Mouse (Mus musculus): ENCODE results near the gene Cpne6. TPM values are rescaled to one million over a fixed set of nuclear protein-coding genes. Genes with fewer than 3 reads are reported as not detected.

Gene Cpne6
- polyA plus RNA-seq, 1 experiment = not detected

- no peak for TF ChIP-seq TCF12 (IDR thresholded peaks at IDR 0.05; ENCODE audit: insufficient read depth, poor library complexity, severe bottlenecking)
- no peaks in the 10 kb centered on the region for H3K79me2 ChIP-seq (ENCODE audit: control insufficient read depth, insufficient read depth)
- H3K27me3 ChIP-seq (ENCODE audit: control insufficient read depth, insufficient read depth, insufficient read length) = peaks cover 92% of the 10 kb centered on the region
- H3K4me3 ChIP-seq = no peak overlapping the region
- H3K4me2 ChIP-seq (ENCODE audit: low read depth) = no peak overlapping the region
- no peak overlapping the region for H3ac ChIP-seq (ENCODE audit: control insufficient read depth, insufficient read length)
- H3K36me3 ChIP-seq (ENCODE audit: control insufficient read depth, insufficient read depth) = no peaks in the 10 kb centered on the region
Observed at GRCm38 (mm10) chr14:55519604-55520003, 9.4 kb downstream of the Cpne6 start.

DNA sequence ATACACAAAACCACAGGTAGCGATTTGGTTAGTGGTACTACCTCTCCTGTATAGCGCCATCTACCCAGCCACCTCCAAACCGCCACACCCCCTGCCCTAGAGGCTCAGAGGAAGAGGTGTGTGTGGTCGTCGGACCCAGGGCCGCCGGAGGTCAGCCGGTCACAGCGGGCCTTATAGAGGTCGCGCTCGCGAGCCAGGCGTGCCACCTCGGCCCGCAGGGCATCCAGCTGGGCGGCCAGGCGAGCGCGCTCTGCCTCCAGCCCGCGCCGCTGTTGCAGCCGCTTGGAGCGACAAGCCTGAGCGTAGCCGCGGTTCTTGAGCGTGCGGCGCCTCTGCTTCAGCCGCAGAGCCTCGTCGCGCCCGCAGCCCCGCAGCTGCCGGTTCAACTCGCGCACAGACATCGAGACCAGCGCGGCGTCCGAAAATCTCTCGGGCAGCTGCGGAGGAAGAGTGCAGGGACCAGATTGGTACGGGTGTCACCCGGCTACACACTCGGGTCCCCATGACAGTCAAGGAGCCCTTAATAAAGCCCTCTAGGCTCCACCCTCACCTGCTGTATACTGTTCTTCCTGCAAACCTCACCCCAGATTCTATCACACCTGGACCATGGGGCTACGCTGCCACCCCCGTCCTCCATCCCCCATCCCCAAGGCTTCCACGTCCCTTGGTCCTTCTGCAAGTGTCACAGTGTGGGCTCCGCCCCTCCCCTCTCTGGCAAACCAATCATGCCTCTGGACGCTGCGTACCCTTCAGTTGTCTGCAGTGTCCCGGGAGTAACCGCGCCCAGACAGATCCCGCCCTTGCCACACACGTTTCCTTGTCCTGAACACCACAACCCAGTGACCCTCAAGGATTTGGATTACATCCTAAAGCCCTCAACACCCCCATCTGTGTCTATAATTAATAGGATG is 10.5 kb downstream of the Cpne6 start:
- H3K79me2 ChIP-seq (ENCODE audit: control insufficient read depth, insufficient read depth) = no peaks in the 10 kb centered on the region
- H3K4me3 ChIP-seq = no peak overlapping the region

DNA sequence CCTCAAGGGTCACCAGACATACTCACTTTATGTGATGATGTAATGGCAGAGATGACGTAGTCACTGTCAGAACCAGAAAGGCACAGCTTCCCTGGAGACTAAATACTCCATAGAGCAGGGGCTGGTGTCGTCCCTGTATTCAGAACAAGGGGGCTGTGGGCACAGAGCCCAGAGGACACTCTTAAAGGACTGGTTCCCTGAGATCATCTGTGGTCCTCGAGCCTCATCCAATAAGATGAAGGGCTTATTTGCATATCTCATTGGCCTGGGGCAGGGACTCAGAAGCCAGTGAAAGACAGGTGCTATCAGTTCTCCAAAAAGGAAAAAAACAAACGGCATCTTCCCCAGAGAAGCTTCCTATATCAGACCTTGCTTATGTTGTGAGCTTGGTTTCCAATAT is 13.8 kb downstream of the Cpne6 start:
- H3K36me3 ChIP-seq (ENCODE audit: control insufficient read depth, insufficient read depth) = no peaks in the 10 kb centered on the region
- TF ChIP-seq TCF3 (IDR thresholded peaks at IDR 0.05; ENCODE audit: insufficient read length, low read depth) = no peak
- TF ChIP-seq MAX (IDR thresholded peaks at IDR 0.05; ENCODE audit: low read depth) = no peak
- TF ChIP-seq POLR2A (IDR thresholded peaks at IDR 0.05; ENCODE audit: insufficient read length, low read depth) = no peak
- TF ChIP-seq SRF (IDR thresholded peaks at IDR 0.05; ENCODE audit: control insufficient read depth, insufficient read length, low read depth) = no peak
- no peak for TF ChIP-seq E2F4 (IDR thresholded peaks at IDR 0.05; ENCODE audit: insufficient read depth)
- TF ChIP-seq USF1 (IDR thresholded peaks at IDR 0.05; ENCODE audit: low read depth) = no peak
- TF ChIP-seq MYOD1 (IDR thresholded peaks at IDR 0.05; ENCODE audit: control insufficient read depth in 1 of 3, insufficient read length in 2 of 3, low read depth in 2 of 3) = no peak
- no peak for TF ChIP-seq REST (IDR thresholded peaks at IDR 0.05; ENCODE audit: insufficient read depth, insufficient read length)
- no peak overlapping the region for H3K4me2 ChIP-seq (ENCODE audit: low read depth)
- H3K79me2 ChIP-seq (ENCODE audit: control insufficient read depth, insufficient read depth) = no peaks in the 10 kb centered on the region
- H3ac ChIP-seq (ENCODE audit: control insufficient read depth, insufficient read length) = no peak overlapping the region
- H3K4me3 ChIP-seq = no peak overlapping the region
- H3K27me3 ChIP-seq (ENCODE audit: control insufficient read depth, insufficient read depth, insufficient read length) = peaks cover 58% of the 10 kb centered on the region

More for the DNA sequence above, 10.5 kb downstream of the Cpne6 start:
- TF ChIP-seq SRF (IDR thresholded peaks at IDR 0.05; ENCODE audit: control insufficient read depth, insufficient read length, low read depth) = no peak
- no peak for TF ChIP-seq MYOG (IDR thresholded peaks at IDR 0.05; ENCODE audit: control insufficient read depth in 1 of 3, insufficient read depth in 1 of 3, insufficient read length in 2 of 3, low read depth in 2 of 3)
- no peak for TF ChIP-seq REST (IDR thresholded peaks at IDR 0.05; ENCODE audit: insufficient read depth, insufficient read length)
- TF ChIP-seq CEBPB (IDR thresholded peaks at IDR 0.05; ENCODE audit: insufficient read depth, poor library complexity, severe bottlenecking) = no peak
- TF ChIP-seq MAX (IDR thresholded peaks at IDR 0.05; ENCODE audit: low read depth) = no peak
- TF ChIP-seq MYOD1 (IDR thresholded peaks at IDR 0.05; ENCODE audit: control insufficient read depth in 1 of 3, insufficient read length in 2 of 3, low read depth in 2 of 3) = no peak
- no peak for TF ChIP-seq POLR2AphosphoS2 (IDR thresholded peaks at IDR 0.05; ENCODE audit: insufficient read length, low read depth)
- TF ChIP-seq E2F4 (IDR thresholded peaks at IDR 0.05; ENCODE audit: insufficient read depth) = no peak
- no peak for TF ChIP-seq TCF12 (IDR thresholded peaks at IDR 0.05; ENCODE audit: insufficient read depth, poor library complexity, severe bottlenecking)
- no peak for TF ChIP-seq POLR2A (IDR thresholded peaks at IDR 0.05; ENCODE audit: insufficient read length, low read depth)
- no peak for TF ChIP-seq USF1 (IDR thresholded peaks at IDR 0.05; ENCODE audit: low read depth)
- H3ac ChIP-seq (ENCODE audit: control insufficient read depth, insufficient read length) = no peak overlapping the region
- H3K27me3 ChIP-seq (ENCODE audit: control insufficient read depth, insufficient read depth, insufficient read length) = peaks cover 84% of the 10 kb centered on the region
- no peak overlapping the region for H3K4me2 ChIP-seq (ENCODE audit: low read depth)
- H3K36me3 ChIP-seq (ENCODE audit: control insufficient read depth, insufficient read depth) = no peaks in the 10 kb centered on the region

- no peaks in the 10 kb centered on the region for H3K36me3 ChIP-seq (ENCODE audit: control insufficient read depth, insufficient read depth)
- H3ac ChIP-seq (ENCODE audit: control insufficient read depth, insufficient read length) = no peak within 1 kb of the TSS
- no peaks in the 10 kb centered on the region for H3K79me2 ChIP-seq (ENCODE audit: control insufficient read depth, insufficient read depth)
- peaks cover 58% of the 10 kb centered on the region for H3K27me3 ChIP-seq (ENCODE audit: control insufficient read depth, insufficient read depth, insufficient read length)
- no peak for TF ChIP-seq MYOD1 (IDR thresholded peaks at IDR 0.05; ENCODE audit: control insufficient read depth in 1 of 3, insufficient read length in 2 of 3, low read depth in 2 of 3)
- no peak for TF ChIP-seq POLR2AphosphoS2 (IDR thresholded peaks at IDR 0.05; ENCODE audit: insufficient read length, low read depth)
- TF ChIP-seq USF1 (IDR thresholded peaks at IDR 0.05; ENCODE audit: low read depth) = no peak
- TF ChIP-seq E2F4 (IDR thresholded peaks at IDR 0.05; ENCODE audit: insufficient read depth) = no peak
- TF ChIP-seq SRF (IDR thresholded peaks at IDR 0.05; ENCODE audit: control insufficient read depth, insufficient read length, low read depth) = no peak
- TF ChIP-seq TCF12 (IDR thresholded peaks at IDR 0.05; ENCODE audit: insufficient read depth, poor library complexity, severe bottlenecking) = no peak
- TF ChIP-seq MAX (IDR thresholded peaks at IDR 0.05; ENCODE audit: low read depth) = no peak
- no peak for TF ChIP-seq MYOG (IDR thresholded peaks at IDR 0.05; ENCODE audit: control insufficient read depth in 1 of 3, insufficient read depth in 1 of 3, insufficient read length in 2 of 3, low read depth in 2 of 3)
- TF ChIP-seq REST (IDR thresholded peaks at IDR 0.05; ENCODE audit: insufficient read depth, insufficient read length) = no peak
- H3K4me3 ChIP-seq = no peak within 1 kb of the TSS
- no peak within 1 kb of the TSS for H3K4me2 ChIP-seq (ENCODE audit: low read depth)
Observed at GRCm38 (mm10) chr14:55524785-55525184, 14.5 kb downstream of the Cpne6 start, which contains the start of gene Nrl. TSS of gene Nrl (minus strand) at chr14:55524981.

- H3K36me3 ChIP-seq (ENCODE audit: control insufficient read depth, insufficient read depth) = no peaks in the 10 kb centered on the region
- no peak overlapping the region for H3ac ChIP-seq (ENCODE audit: control insufficient read depth, insufficient read length)
- peak overlapping the region; percentile 10 for H3K4me2 ChIP-seq (ENCODE audit: low read depth)
- no peak overlapping the region for H3K4me3 ChIP-seq
- H3K79me2 ChIP-seq (ENCODE audit: control insufficient read depth, insufficient read depth) = no peaks in the 10 kb centered on the region
- H3K27me3 ChIP-seq (ENCODE audit: control insufficient read depth, insufficient read depth, insufficient read length) = peaks cover 49% of the 10 kb centered on the region
- TF ChIP-seq SRF (IDR thresholded peaks at IDR 0.05; ENCODE audit: control insufficient read depth, insufficient read length, low read depth) (no peak), MYOD1 (IDR thresholded peaks at IDR 0.05; ENCODE audit: control insufficient read depth in 1 of 3, insufficient read length in 2 of 3, low read depth in 2 of 3) (no peak), CEBPB (IDR thresholded peaks at IDR 0.05; ENCODE audit: insufficient read depth, poor library complexity, severe bottlenecking) (no peak), MYOG (IDR thresholded peaks at IDR 0.05; ENCODE audit: control insufficient read depth in 1 of 3, insufficient read depth in 1 of 3, insufficient read length in 2 of 3, low read depth in 2 of 3) (no peak), TCF3 (IDR thresholded peaks at IDR 0.05; ENCODE audit: insufficient read length, low read depth) (no peak), TCF12 (IDR thresholded peaks at IDR 0.05; ENCODE audit: insufficient read depth, poor library complexity, severe bottlenecking) (no peak), POLR2A (IDR thresholded peaks at IDR 0.05; ENCODE audit: insufficient read length, low read depth) (no peak), USF1 (IDR thresholded peaks at IDR 0.05; ENCODE audit: low read depth) (no peak), MAX (IDR thresholded peaks at IDR 0.05; ENCODE audit: low read depth) (no peak), REST (IDR thresholded peaks at IDR 0.05; ENCODE audit: insufficient read depth, insufficient read length) (no peak), POLR2AphosphoS2 (IDR thresholded peaks at IDR 0.05; ENCODE audit: insufficient read length, low read depth) (no peak), E2F4 (IDR thresholded peaks at IDR 0.05; ENCODE audit: insufficient read depth) (no peak)
Observed at GRCm38 (mm10) chr14:55526674-55527073, 16.4 kb downstream of the Cpne6 start.
